Mouse (Mus musculus): Measurements from ENCODE around the gene Plcb2. TPM values are rescaled to one million over a fixed set of nuclear protein-coding genes. Genes with fewer than 3 reads are reported as not detected.

Plcb2 gene
- 0.34 TPM for polyA plus RNA-seq (2014; fragmentation: Illumina TruSeq; extraction: RNeasy Lipid Tissue Mini Kit (QIAGEN cat#74804))

GRCm38 (mm10) chr2:118728337-118728736 is at the start of gene Plcb2:
Plcb2 (minus strand) TSS chr2:118728438.

GRCm38 (mm10) chr2:118772158-118772874 is 44.1 kb upstream of the Plcb2 start, which contains the start of gene Phgr1:
Phgr1 (plus strand) TSS chr2:118772769.

GRCm38 (mm10) chr2:118761906-118762783 is 33.9 kb upstream of the Plcb2 start, which contains the start of gene Ccdc9b:
Ccdc9b (minus strand) TSS chr2:118762661.

GRCm38 (mm10) chr2:118745232-118745884 is 17.1 kb upstream of the Plcb2 start, which contains the start of gene Inafm2:
Inafm2 (plus strand) TSS chr2:118745758.

GRCm38 (mm10) chr2:118703913-118704730 is 24.1 kb downstream of the Plcb2 start, which contains the start of gene Ankrd63:
Ankrd63 (minus strand) TSS chr2:118703963.

GRCm38 (mm10) chr2:118662902-118663803 is 65.1 kb downstream of the Plcb2 start, which contains the start of gene Pak6:
Pak6 (plus strand) TSS chr2:118663303.

Other genes starting within 250 kb of the Plcb2 start
- 111 TPM for gene Srp14, start 248.7 kb downstream of the Plcb2 start, polyA plus RNA-seq (2014; fragmentation: Illumina TruSeq; extraction: RNeasy Lipid Tissue Mini Kit (QIAGEN cat#74804))
- gene Bmf, start 178.8 kb downstream of the Plcb2 start, polyA plus RNA-seq (2014; fragmentation: Illumina TruSeq; extraction: RNeasy Lipid Tissue Mini Kit (QIAGEN cat#74804)) = 6.9 TPM
- 56.9 TPM for gene Bub1b, start 130.2 kb downstream of the Plcb2 start, polyA plus RNA-seq (2014; fragmentation: Illumina TruSeq; extraction: RNeasy Lipid Tissue Mini Kit (QIAGEN cat#74804))
- gene Pak6, start 65.1 kb downstream of the Plcb2 start, polyA plus RNA-seq (2014; fragmentation: Illumina TruSeq; extraction: RNeasy Lipid Tissue Mini Kit (QIAGEN cat#74804)) = 2.6 TPM
- gene Ankrd63, start 24.5 kb downstream of the Plcb2 start, polyA plus RNA-seq (2014; fragmentation: Illumina TruSeq; extraction: RNeasy Lipid Tissue Mini Kit (QIAGEN cat#74804)) = 4.7 TPM
- 24.0 TPM for gene Inafm2, start 17.3 kb upstream of the Plcb2 start, polyA plus RNA-seq (2014; fragmentation: Illumina TruSeq; extraction: RNeasy Lipid Tissue Mini Kit (QIAGEN cat#74804))
- 1.3 TPM for gene Ccdc9b, start 34.2 kb upstream of the Plcb2 start, polyA plus RNA-seq (2014; fragmentation: Illumina TruSeq; extraction: RNeasy Lipid Tissue Mini Kit (QIAGEN cat#74804))
- gene Phgr1, start 44.3 kb upstream of the Plcb2 start, polyA plus RNA-seq (2014; fragmentation: Illumina TruSeq; extraction: RNeasy Lipid Tissue Mini Kit (QIAGEN cat#74804)) = not detected
- gene Disp2, start 51.3 kb upstream of the Plcb2 start, polyA plus RNA-seq (2014; fragmentation: Illumina TruSeq; extraction: RNeasy Lipid Tissue Mini Kit (QIAGEN cat#74804)) = 0.06 TPM
- 21.7 TPM for gene Knstrn, start 85.6 kb upstream of the Plcb2 start, polyA plus RNA-seq (2014; fragmentation: Illumina TruSeq; extraction: RNeasy Lipid Tissue Mini Kit (QIAGEN cat#74804))
- gene Ivd, start 133.5 kb upstream of the Plcb2 start, polyA plus RNA-seq (2014; fragmentation: Illumina TruSeq; extraction: RNeasy Lipid Tissue Mini Kit (QIAGEN cat#74804)) = 20.1 TPM
- 5.0 TPM for gene Bahd1, start 171.9 kb upstream of the Plcb2 start, polyA plus RNA-seq (2014; fragmentation: Illumina TruSeq; extraction: RNeasy Lipid Tissue Mini Kit (QIAGEN cat#74804))
- 5.5 TPM for gene Chst14, start 198.1 kb upstream of the Plcb2 start, polyA plus RNA-seq (2014; fragmentation: Illumina TruSeq; extraction: RNeasy Lipid Tissue Mini Kit (QIAGEN cat#74804))